Mouse (Mus musculus): ENCODE measurements around the gene Prss44. TPM values are rescaled to one million over a fixed set of nuclear protein-coding genes. Genes with fewer than 3 reads are reported as not detected.

Gene Prss44
- total and polyA plus RNA-seq, 2 experiments from 2014 or later, result not detected

GRCm38 (mm10) chr9:110779242-110779913 lies 34.4 kb upstream of the Prss44 start:
- Histone ChIP-seq H3K4me2 (ENCODE audit: low read depth) (no peak overlapping the region), H3K4me3 (ENCODE audit: low read depth, low read length) (no peak overlapping the region), H3K27me3 (ENCODE audit: insufficient read depth, low read length) (no peaks in the 10 kb centered on the region; the same call in 1 of the 2 replicates), H3K36me3 (ENCODE audit: insufficient read depth) (no peaks in the 10 kb centered on the region), H3K9ac (no peak overlapping the region), H3K4me1 (ENCODE audit: insufficient read depth) (no peaks in the 10 kb centered on the region), H3K9me3 (ENCODE audit: low read length) (no peaks in the 10 kb centered on the region), H3K27ac (ENCODE audit: low read depth, low read length) (no peak overlapping the region)
- ATAC-seq (no peak), DNase-seq (no peak)
- peak; percentile 31; the same call in 1 of the 2 replicates for TF ChIP-seq CTCF (IDR thresholded peaks at IDR 0.05; ENCODE audit: low read depth)
- 58% methylated on average over 5 of the region's 5 CpGs for WGBS

- H3K4me3 ChIP-seq (ENCODE audit: low read depth, low read length), result peak overlapping the region; percentile 48
- no peaks in the 10 kb centered on the region for H3K9me3 ChIP-seq (ENCODE audit: low read length)
- H3K27me3 ChIP-seq (ENCODE audit: insufficient read depth, low read length), result no peaks in the 10 kb centered on the region; the same call in 1 of the 2 replicates
- WGBS, result 2% methylated on average over 43 of the region's 43 CpGs
- no peaks in the 10 kb centered on the region for H3K36me3 ChIP-seq (ENCODE audit: insufficient read depth)
- peak overlapping the region; percentile 86 for H3K4me2 ChIP-seq (ENCODE audit: low read depth)
- peak overlapping the region; percentile 71 for H3K9ac ChIP-seq
- DNase-seq (peak; percentile 95), ATAC-seq (peak; percentile 97)
- no peaks in the 10 kb centered on the region for H3K4me1 ChIP-seq (ENCODE audit: insufficient read depth)
- H3K27ac ChIP-seq (ENCODE audit: low read depth, low read length), result peak overlapping the region; percentile 68
- TF ChIP-seq CTCF (IDR thresholded peaks at IDR 0.05; ENCODE audit: low read depth), result peak; percentile 93
These were observed 32.5 kb upstream of the Prss44 start for GRCm38 (mm10) chr9:110781256-110781721.

GRCm38 (mm10) chr9:110781731-110782130 lies 32.1 kb upstream of the Prss44 start:
- no peaks in the 10 kb centered on the region for H3K4me1 ChIP-seq (ENCODE audit: insufficient read depth)
- H3K4me3 ChIP-seq (ENCODE audit: low read depth, low read length), result peak overlapping the region; percentile 48
- DNase-seq (no peak), ATAC-seq (peak; percentile 42)
- H3K9me3 ChIP-seq (ENCODE audit: low read length), result no peaks in the 10 kb centered on the region
- H3K27me3 ChIP-seq (ENCODE audit: insufficient read depth, low read length), result no peaks in the 10 kb centered on the region; the same call in 1 of the 2 replicates
- WGBS, result 2% methylated on average over 23 of the region's 23 CpGs
- H3K9ac ChIP-seq, result peak overlapping the region; percentile 71
- TF ChIP-seq CTCF (IDR thresholded peaks at IDR 0.05; ENCODE audit: low read depth), result no peak
- no peaks in the 10 kb centered on the region for H3K36me3 ChIP-seq (ENCODE audit: insufficient read depth)
- H3K4me2 ChIP-seq (ENCODE audit: low read depth), result peak overlapping the region; percentile 86
- peak overlapping the region; percentile 68 for H3K27ac ChIP-seq (ENCODE audit: low read depth, low read length)

- no peaks in the 10 kb centered on the region for H3K36me3 ChIP-seq (ENCODE audit: insufficient read depth)
- no peaks in the 10 kb centered on the region; the same call in 1 of the 2 replicates for H3K27me3 ChIP-seq (ENCODE audit: insufficient read depth, low read length)
- H3K4me1 ChIP-seq (ENCODE audit: insufficient read depth), result no peaks in the 10 kb centered on the region
- H3K9ac ChIP-seq, result no peak overlapping the region
- H3K27ac ChIP-seq (ENCODE audit: low read depth, low read length), result no peak overlapping the region
- no peaks in the 10 kb centered on the region for H3K9me3 ChIP-seq (ENCODE audit: low read length)
- H3K4me3 ChIP-seq (ENCODE audit: low read depth, low read length), result no peak overlapping the region
- no peak for ATAC-seq
- no peak for TF ChIP-seq CTCF (IDR thresholded peaks at IDR 0.05; ENCODE audit: low read depth)
- 62% methylated on average over 1 of the region's 1 CpGs for WGBS
- H3K4me2 ChIP-seq (ENCODE audit: low read depth), result no peak overlapping the region
- no peak for DNase-seq
These were observed 30.2 kb upstream of the Prss44 start for GRCm38 (mm10) chr9:110783611-110784010.

GRCm38 (mm10) chr9:110788169-110788568 lies 25.6 kb upstream of the Prss44 start:
- Histone ChIP-seq H3K4me3 (ENCODE audit: low read depth, low read length) (no peak overlapping the region), H3K9me3 (ENCODE audit: low read length) (no peaks in the 10 kb centered on the region), H3K4me2 (ENCODE audit: low read depth) (no peak overlapping the region), H3K27me3 (ENCODE audit: insufficient read depth, low read length) (no peaks in the 10 kb centered on the region), H3K9ac (no peak overlapping the region), H3K4me1 (ENCODE audit: insufficient read depth) (no peaks in the 10 kb centered on the region), H3K36me3 (ENCODE audit: insufficient read depth) (no peaks in the 10 kb centered on the region), H3K27ac (ENCODE audit: low read depth, low read length) (no peak overlapping the region)
- no peak for TF ChIP-seq CTCF (IDR thresholded peaks at IDR 0.05; ENCODE audit: low read depth)
- DNase-seq, result no peak
- 91% methylated on average over 3 of the region's 3 CpGs for WGBS
- no peak for ATAC-seq

GRCm38 (mm10) chr9:110790462-110790861 lies 23.3 kb upstream of the Prss44 start:
- H3K27me3 ChIP-seq (ENCODE audit: insufficient read depth, low read length), result no peaks in the 10 kb centered on the region
- 67% methylated on average over 4 of the region's 4 CpGs for WGBS
- no peaks in the 10 kb centered on the region for H3K9me3 ChIP-seq (ENCODE audit: low read length)
- no peak overlapping the region for H3K9ac ChIP-seq
- DNase-seq (no peak), ATAC-seq (no peak)
- H3K27ac ChIP-seq (ENCODE audit: low read depth, low read length), result no peak overlapping the region
- TF ChIP-seq CTCF (IDR thresholded peaks at IDR 0.05; ENCODE audit: low read depth), result no peak
- no peaks in the 10 kb centered on the region for H3K36me3 ChIP-seq (ENCODE audit: insufficient read depth)
- no peaks in the 10 kb centered on the region for H3K4me1 ChIP-seq (ENCODE audit: insufficient read depth)
- no peak overlapping the region for H3K4me3 ChIP-seq (ENCODE audit: low read depth, low read length)
- no peak overlapping the region for H3K4me2 ChIP-seq (ENCODE audit: low read depth)

GRCm38 (mm10) chr9:110797013-110797412 lies 16.8 kb upstream of the Prss44 start:
- no peaks in the 10 kb centered on the region for H3K9me3 ChIP-seq (ENCODE audit: low read length)
- no peak for DNase-seq
- no peaks in the 10 kb centered on the region for H3K27me3 ChIP-seq (ENCODE audit: insufficient read depth, low read length)
- no peak for TF ChIP-seq CTCF (IDR thresholded peaks at IDR 0.05; ENCODE audit: low read depth)
- no peaks in the 10 kb centered on the region for H3K36me3 ChIP-seq (ENCODE audit: insufficient read depth)
- no peak for ATAC-seq
- H3K4me3 ChIP-seq (ENCODE audit: low read depth, low read length), result no peak overlapping the region
- no peak overlapping the region for H3K9ac ChIP-seq
- H3K4me2 ChIP-seq (ENCODE audit: low read depth), result no peak overlapping the region
- no peaks in the 10 kb centered on the region for H3K4me1 ChIP-seq (ENCODE audit: insufficient read depth)
- H3K27ac ChIP-seq (ENCODE audit: low read depth, low read length), result no peak overlapping the region
- 90% methylated on average over 10 of the region's 10 CpGs for WGBS

Measured in forebrain, postnatal 0 days (tissue).